Mouse (Mus musculus): ENCODE measurements around the gene Ankdd1a.

The Ankdd1a gene

DNA sequence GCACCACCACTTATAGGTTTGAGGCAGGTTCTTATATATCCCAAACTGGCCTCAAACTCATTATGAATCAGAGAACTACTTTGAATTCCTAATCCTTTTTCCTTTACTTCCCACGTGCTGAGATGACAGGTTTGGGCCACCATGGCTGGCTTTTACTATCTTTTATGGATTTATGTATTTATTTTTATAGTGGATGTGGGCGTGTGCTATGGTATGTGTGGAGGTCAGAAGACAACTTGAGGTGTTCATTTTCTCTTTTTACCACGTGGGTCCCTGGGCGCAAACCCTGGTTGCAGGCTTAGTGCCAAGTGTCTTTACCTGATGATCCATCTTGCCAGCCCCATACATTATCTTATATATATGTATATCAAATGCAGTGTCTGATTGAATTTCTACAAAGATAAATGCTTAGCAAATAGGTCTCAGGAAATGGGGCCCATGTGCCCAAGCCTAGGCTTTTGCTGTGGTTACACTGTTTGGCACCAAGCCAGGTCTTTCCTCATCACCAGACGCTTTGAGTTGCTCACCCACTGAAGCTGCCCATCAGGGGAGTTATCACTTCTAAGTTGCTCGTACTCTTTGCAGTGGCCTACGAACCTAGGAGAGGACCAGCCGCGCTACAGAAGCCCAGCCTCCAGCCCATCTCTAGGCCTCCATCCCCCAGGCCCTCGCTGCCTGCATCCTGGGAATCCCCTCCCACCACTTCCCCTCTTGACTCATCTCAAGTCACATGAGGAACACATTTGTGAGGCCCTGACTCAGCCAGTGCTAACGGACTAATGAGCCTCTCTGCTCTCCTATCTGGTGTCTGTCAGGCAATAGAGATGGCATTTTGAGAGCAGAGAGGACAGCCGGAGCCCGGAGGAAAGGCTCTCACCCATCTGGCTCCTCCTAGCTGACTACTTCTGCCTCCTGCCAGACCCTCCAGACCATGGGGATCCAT is 21.4 kb upstream of the Ankdd1a start:
- DNase-seq: peak in 1 of 2 experiments; percentile 53

DNA sequence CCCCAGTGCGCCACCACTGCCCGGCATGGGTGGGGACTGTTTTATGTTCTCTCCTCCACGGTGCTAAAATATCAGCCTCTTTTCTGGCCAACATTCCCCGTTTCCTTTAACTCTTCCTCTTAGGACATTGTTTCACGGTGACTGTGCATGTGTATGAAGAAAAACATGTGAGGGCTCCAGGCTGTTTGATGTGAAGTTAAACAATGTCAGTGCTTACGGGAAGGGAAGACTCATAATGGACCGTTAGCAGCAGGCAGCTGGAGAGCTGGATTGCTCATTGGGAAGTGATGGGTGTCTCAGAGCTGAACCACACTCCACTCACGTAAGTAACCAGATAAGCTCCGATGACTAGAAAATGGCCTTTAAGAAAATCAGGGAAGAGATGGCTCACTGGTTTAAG is 19.7 kb upstream of the Ankdd1a start:
- no peak for DNase-seq

DNA sequence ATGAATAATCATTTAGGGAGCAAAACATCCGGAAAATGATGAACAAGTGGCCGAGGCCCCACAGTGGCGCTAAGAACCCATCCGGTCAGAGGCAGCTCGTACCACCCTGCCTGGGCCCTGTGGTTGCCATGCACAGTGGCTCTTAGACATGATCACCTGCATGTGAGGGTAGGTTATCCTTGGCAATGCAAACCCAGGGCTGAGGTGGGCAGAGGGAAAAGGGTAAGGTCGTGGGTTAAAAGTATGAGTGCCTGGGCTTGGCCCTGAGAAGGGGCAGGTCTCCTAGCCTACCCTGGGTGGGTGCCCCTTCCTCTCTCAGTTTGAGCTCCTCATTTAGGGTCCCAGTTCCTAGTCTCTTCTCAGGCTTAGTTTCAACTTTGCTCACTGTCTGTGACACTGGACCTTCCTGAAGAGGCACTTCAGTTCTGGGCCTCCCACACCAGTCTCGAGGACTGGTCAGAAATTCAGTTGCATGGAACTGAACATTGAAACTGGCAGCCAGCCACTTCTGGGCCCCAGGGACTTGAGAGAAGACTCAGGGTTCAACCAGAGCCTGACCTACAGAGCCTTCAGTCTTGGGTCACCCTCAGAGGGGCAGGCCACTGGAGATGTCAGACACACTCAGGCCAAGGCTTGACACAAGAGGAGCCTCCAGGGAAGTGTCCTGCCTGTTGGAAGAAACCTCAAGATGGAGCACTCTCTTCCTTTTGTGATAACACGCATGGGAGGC is 18.1 kb upstream of the Ankdd1a start:
- no peak for DNase-seq

DNA sequence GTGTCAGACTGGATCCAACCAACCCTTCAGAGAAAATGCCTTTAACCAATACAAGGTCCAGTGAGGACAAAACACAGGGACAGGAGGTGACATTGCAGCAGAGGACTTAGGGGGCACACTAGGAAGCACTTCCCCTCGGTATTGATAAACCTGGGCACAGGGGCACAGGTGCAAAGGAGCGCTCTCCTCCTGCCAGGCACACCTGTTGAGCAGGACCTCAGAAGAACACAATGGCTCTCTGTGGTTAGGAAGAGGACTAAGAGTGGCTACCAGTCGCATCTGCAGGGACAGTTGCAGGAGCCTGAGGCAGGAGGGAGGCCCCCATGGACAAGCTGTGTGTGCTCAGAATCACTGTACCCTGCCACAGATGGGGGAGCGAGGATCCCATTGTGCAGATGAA is 16.5 kb upstream of the Ankdd1a start:
- no peak for DNase-seq

DNA sequence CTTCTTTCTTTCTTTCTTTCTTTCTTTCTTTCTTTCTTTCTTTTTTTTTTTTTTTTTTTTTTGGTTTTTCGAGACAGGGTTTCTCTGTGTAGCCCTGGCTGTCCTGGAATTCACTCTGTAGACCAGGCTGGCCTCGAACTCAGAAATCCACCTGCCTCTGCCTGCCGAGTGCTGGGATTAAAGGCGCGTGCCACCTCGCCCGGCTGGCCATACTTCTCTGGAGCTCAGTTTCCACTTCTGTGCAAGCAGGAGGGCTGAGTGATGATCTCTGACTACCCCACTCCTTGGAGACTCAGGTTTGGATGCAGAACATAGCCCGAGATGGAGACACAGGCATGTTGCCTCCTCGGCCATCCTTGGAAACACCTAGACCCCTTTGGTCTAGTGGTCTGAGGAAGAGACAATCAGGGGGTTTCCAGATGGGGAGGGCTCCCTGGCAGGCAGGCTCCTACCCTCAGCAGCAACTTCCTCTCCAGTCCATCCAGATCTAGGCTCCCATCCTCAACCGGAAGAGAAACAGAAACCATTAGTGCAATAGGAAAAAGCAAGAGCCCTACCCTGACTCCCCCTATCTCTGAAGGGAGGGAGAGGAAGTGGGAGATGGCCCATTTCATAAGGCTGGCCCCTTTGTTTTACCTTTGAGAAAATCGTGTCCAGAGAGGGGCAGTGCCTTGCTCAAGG is 15.9 kb upstream of the Ankdd1a start:
- DNase-seq: no peak

DNA sequence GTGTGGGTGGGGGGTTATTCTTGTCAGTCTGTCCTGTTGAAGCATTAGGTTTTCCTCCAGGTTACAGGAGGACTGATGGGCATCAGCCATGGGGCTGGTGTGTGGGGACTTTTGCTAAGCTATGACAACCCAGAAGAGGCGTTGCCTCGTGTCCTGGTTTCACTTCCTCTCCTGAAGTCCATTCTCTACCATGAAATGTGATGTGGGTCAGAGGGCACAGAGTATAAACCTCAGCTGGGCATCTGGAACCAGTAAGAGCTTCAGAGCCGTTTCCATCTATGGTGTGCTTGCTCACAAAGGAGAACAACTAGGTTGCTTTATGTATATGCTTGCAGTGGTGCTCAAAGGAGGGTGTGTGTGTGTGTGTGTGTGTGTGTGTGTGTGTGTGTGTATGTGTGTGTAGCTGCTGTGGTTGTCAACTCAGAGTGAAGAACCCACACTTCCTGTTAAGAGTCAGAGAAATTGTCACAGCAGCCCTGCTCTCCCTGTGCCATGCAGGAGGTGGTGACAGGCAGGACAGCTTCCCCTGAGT is 15.3 kb upstream of the Ankdd1a start:
- no peak for DNase-seq

DNA sequence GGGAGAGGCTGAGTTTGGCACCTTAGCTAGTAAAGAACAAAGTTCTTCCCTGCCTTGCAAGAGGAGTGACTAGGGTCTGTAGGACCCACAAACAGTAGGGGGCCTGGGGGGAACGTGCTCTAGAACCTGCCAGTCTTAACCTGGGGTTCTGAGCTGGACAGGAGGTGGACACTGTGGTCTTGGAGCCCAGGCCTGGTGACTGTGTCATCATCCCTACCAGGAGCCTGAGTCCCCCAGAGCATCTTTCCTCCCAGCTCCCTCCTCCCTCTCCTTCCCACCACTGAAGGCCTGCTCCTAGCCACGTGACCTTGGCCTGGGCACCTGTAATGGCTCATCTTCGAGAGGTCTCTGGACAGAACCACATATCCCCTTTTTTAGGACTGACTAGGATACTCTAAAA is 14.1 kb upstream of the Ankdd1a start:
- no peak for DNase-seq

DNA sequence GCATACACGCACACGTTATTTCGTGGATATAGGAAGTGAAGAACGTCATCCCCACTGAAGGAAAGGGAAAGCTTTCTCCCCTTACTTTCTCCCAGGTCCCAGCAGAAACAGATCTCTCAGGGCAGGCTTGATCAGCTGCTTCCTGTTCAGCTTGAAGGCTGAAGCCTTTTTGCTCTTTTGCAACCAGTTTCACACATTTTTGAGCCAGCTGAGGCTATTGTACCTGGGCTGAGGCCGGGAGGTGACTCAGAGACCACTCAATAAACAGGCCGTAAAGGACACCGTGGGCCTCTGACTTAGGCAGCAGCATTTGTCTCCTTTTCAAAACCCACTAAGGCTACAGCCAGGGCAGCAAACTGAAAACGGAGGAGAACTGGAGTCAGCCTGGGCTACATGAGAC is 13.0 kb upstream of the Ankdd1a start:
- DNase-seq: no peak

DNA sequence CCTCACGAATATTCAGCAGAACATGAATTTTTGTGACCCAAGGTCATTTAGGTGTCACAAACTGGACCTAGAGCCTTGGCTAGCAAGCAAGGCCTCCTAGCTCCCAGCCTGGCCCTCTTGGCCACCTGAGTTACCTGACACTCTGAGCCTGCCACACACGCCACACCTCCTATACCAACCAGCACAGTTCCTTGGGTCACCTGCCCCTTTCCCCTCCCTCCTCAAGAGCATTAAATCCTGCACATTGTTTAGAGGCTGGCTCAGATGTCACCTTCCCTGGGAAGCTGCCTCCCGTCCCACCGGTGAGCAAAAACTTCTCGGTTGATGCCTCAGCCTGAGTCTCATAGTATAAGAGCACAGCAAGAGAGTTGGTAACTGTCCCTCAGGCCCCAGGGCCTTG is 11.3 kb upstream of the Ankdd1a start:
- no peak for DNase-seq

DNA sequence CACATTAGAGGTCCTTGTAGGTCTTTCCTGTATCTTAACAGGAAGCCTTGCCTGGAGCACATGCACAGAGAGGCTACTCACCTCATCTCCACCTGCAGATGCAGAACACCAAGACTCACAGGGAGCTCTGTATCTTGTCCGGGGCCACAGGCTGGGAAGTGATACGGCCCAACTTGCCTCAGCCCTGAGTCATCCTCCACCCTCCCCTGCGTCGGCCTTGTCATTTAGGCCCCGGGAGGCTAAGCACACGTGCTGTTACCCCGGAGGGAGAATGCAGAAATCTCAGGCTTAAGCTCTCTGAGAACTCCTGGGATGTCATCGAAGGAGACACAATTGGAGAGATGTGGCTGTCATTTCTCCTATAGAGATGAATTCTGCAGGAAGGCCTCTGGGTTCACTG is 9.7 kb upstream of the Ankdd1a start:
- DNase-seq: no peak

DNA sequence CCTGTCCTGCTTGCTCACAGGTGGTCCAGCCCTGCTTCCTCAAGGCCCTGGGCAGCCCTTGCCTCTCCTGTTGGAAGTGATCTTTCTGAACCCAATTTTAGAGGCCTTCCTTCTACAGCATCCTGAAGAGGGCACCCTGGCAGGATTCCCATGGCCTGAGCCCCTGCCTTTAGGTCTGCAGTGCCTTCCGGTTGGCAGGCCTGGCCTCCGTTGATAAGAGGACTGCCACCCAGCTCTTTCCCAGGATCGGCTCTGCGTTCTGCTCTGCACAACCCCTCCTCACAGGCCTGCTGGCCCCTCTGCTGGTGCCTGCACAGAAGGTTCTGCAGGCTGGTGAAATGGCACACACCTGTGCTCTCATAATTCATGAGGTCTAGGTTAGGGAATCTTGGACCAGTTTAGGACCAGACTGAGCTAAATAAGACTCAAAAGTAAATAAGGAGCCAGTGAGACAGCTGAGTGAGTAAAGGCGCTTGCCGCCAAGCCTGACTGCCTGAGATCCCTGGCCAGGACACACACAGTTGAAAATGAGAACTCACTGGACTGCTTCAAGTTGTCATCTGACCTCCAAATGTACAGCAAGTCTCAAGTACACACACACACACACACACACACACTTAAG is 8.5 kb upstream of the Ankdd1a start:
- DNase-seq: no peak

DNA sequence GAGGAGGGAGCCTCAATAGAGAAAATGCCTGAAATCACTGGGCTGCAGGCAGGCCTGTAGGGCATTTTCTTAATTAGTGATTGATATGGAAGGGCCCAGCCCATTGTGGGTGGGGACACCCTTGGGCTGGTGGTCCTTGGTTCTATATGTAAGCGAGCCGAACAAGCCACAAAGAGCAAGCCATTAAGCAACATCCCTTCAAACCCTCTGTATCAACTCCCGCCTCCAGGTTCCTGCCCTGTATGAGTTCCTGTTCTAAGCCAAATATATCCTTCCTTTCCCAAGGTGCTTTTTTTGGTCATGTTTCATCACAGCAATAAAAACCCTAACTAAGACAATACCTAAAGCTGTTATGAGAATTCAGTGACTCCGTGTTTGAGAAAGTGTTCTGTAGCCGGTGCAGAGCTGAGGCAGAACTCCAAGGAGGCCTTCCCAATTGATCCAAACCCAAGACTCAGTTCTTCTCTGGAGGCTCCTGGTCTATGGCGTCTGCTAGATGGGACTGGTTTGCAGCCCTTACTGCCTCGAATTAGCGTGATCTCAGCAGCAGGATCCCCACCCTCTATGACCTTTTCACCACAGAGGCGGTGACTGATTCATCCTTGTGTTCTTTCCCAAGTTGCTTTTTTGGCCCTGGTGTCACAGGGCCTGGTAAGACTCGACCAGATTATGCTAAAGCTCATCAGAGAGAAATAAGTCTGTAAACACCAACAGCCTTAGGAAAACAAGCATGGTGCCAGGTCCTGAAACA is 5.6 kb upstream of the Ankdd1a start:
- no peak for DNase-seq

DNA sequence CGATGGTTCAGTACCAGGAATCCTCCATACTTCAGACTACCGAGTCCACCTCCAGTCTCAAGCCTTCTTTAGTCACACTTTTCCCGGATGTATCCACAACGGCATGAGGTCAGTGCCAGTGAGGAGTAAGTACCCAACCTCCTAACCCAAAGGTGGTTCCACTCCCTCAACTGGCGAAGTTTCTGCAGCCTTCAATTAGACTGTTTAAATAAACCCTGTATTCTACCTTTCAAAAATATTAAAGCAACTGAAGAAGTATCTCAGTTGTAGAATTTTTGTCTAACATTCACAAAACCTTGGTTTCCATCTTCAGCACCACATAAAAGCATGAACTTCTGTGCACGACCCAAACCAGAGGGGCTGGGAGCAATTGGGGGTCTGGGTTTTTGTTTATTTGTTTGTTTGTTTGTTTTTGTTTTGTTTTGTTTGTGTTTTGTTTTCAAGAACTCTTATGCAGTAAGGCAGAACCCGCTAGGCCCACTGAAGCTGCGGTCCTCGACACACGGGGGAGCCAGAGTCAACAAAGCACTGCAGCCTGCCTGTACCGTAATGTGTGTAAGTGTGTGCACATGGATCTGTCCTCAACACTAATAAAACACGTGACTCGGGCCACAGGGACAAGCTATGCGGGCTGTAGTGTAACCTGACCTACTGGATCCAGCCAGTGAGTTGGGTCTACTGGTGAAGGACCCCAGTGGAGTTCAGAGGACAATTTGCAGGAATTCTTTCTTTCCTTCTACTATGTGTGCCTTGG is 3.8 kb upstream of the Ankdd1a start:
- peak; percentile 86 to 90 for DNase-seq

DNA sequence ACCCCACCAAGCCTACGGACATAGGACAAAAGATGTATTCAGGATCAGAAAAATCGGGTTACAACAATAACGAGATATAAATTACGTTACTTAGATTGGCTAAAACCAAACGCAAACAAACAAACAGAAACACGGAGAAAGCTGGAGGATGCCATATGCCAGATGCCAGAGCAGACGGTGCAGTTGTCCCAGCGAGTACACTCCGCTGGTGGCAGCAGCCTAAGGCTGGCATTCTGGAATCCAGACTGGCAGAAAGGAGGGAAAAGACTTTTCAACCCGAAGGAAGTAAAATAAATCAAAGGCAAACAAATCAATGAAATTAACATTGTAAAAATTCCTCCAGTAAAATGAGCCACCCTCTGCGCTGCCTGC is 498 bp upstream of the Ankdd1a start:
- DNase-seq: peak in 1 of 2 experiments; percentile 43

DNA sequence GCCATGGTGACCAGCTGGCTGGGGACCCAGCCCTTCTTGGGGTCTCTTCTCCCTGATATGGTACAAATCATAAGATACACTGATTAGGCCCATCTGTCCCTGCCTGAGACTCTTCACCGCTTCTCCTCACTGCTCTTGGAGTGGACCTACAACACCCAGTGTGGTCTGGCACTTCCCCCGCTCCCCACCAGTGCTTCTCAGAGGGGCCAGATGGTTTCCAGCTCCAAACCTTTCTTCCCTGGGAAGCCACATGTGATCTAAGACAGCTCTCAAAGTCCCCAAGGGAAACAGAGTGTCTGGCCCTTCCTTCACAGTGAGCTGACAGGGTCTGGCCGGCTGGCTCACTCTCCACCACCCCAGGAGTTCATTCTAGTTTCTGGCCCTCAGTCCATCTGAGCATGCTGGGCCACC is 5.1 kb downstream of the Ankdd1a start:
- DNase-seq: peak; percentile 60 to 72

DNA sequence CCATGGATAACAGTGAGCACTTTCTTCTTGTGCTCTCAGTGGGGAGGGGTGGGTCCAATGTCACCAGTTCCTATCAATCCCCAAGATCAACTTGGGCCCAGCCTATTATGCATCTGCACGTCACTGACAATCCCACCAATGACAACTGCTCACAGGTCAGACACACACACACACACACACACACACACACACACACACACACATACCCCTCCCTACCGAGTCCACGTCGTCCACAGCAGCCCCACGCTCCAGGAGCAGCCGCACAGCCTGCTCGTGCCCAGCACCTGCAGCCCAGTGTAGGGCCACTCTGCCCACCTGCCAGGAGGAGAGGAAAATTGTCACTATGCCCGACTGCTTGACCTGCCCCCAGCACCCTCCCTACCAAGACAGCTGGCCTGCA is 5.6 kb downstream of the Ankdd1a start:
- peak; percentile 60 to 66 for DNase-seq

DNA sequence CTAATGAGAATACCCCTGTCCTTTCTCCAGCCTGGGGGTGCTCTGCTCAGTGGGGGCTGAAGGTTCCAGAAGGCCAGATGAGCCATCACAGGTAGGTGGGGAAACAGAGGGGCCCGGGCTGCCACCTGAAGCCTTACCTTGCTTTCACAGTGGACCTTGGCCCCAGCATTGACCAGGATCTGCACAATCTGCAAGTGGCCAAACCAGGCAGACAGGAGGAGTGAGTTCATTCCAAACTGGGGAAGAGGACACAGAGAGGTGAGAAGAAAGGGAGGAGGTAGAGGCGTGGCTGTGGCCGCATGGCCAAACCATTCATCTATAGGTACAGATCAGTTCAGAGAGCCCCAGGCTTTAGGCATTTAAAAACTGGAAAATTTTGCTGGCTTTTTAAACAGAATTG is 7.5 kb downstream of the Ankdd1a start:
- no peak for DNase-seq

DNA sequence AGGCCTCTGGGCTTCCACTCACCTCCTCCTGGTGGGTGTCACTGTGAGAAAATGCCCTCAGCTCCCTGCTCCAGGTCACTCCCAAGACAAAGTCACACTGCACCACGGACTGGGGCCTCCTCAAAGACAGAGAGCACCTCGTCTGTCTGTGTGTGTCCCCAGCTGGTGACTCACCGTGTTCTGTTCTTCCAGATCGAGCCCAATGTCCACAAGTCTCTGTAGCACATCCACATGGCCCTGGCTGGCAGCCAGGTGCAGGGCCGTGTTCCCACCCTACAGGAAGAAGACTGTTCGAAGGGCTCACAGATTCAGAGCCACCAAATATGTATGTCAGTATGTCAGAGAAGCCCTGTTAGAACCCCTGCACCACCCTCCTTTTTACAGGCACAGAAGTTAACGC is 11.5 kb downstream of the Ankdd1a start:
- no peak for DNase-seq

DNA sequence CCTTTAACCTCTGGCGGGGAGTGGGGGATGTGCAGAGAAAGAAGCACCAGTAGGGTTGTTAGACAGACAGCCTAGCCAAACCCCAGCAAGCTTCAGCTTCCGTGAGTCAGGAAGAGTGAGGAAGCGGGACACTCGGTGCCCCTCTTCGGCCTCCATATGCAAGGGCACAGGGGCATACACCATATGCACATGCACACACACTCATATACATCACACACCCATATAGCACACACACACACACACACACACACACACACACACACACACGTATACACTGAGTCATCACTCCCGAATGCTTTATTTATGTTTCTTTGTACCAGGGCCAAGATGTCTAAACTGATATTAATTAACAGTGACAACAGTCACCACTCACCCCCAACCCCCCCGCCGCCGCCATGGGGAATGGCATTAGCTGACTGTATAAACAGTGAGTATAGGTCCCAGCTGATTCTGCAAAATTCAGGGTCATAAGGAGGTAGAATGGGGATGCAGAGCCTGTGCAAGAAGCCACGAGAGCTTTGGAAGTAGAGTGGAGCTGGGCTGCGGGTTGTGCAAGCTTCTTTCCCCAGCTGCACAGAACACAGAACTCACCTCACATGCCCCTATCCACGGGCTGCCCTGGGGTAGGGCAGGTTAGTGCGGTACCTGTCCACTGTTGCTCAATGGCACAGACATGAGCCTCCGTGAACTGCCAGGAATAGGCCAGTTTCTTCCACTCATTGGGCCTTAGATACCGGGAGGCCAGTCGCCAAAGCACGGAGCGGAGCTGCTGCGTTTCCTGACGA is 17.1 kb downstream of the Ankdd1a start:
- no peak for DNase-seq

DNA sequence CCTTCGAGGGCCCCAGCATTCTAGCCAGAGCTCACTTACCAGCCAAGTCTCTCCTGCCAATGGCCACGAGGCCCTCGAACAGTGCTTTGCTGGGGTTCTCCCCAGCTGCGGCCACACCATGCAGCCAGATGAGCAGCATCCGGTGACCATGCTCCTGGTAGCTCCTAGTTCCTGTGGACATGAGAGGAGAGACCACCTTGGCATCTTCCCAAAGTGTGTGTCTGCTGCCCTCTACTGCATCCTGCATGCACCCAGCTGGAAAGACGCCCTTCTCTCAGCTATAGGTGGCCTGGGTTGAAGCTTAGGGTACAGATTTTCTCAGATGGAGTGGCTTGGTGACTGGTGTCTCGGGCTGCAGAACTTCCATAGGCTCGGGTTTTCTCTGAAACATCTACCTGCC is 17.8 kb downstream of the Ankdd1a start:
- peak; percentile 35 to 51 for DNase-seq

DNA sequence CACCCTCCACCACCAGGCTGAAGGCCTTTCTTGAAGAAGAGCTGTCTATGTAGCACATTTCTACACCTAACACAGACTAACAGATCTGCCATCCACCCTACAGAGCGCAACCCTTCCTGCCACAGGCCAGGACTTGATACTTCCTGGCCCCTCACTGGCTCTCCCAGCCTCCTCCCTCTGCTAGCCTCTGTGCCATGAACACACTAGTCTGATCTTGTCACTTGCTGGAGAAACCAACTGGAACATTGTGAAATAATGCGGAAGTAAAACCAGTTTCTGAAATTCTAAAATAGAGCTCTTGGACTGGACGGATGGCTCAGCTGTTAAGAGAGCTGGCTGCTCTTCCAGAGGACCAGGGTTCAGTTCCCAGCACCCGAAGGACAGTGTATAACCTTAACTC is 27.1 kb downstream of the Ankdd1a start:
- DNase-seq: no peak

Data from cerebellum, postnatal 14 days (tissue).